Mouse (Mus musculus) right cerebral cortex, postnatal 4 days (tissue): Measurements from ENCODE around the gene Ebpl.
"Not testable (repeated sequence)": the region's sequence is repeated elsewhere in the genome, so short reads cannot be mapped to it uniquely, and the experiment has no call there.

Experiments used
- DNase-seq: peaks from one replicate; pipeline ENCODE4 v3.0.0-alpha.2; 2022

Ebpl gene

GRCm38 (mm10) chr14:61327007-61327406 lies 33.2 kb downstream of the Ebpl start:
- DNase-seq: not testable (repeated sequence)

- no peak for DNase-seq
Measured at GRCm38 (mm10) chr14:61322740-61323139, 37.5 kb downstream of the Ebpl start.

- DNase-seq: no peak
Measured at GRCm38 (mm10) chr14:61321200-61321599, 39.0 kb downstream of the Ebpl start.

- DNase-seq: no peak
Measured at GRCm38 (mm10) chr14:61320765-61321164, 39.5 kb downstream of the Ebpl start.

- peak; percentile 35 for DNase-seq
Measured at GRCm38 (mm10) chr14:61316861-61317260, 43.4 kb downstream of the Ebpl start.

GRCm38 (mm10) chr14:61310963-61311362 lies 49.3 kb downstream of the Ebpl start:
- DNase-seq: peak; percentile 20

GRCm38 (mm10) chr14:61310036-61310772 lies 50.0 kb downstream of the Ebpl start:
- no peak for DNase-seq

GRCm38 (mm10) chr14:61309593-61309992 lies 50.6 kb downstream of the Ebpl start, which contains the start of gene Arl11:
Gene Arl11 (plus strand): TSS chr14:61309753.
- DNase-seq: no peak

- no peak for DNase-seq
Measured at GRCm38 (mm10) chr14:61303969-61304609, 56.1 kb downstream of the Ebpl start.

- DNase-seq: no peak
Measured at GRCm38 (mm10) chr14:61302428-61302827, 57.8 kb downstream of the Ebpl start.

GRCm38 (mm10) chr14:61301323-61301722 lies 58.9 kb downstream of the Ebpl start:
- DNase-seq: no peak

- DNase-seq: no peak
Measured at GRCm38 (mm10) chr14:61299810-61300209, 60.4 kb downstream of the Ebpl start.

- DNase-seq: peak; percentile 62
Measured at GRCm38 (mm10) chr14:61294738-61295079, 65.5 kb downstream of the Ebpl start.

- peak; percentile 51 for DNase-seq
Measured at GRCm38 (mm10) chr14:61293884-61294737, 66.1 kb downstream of the Ebpl start.

GRCm38 (mm10) chr14:61290664-61291063 lies 69.6 kb downstream of the Ebpl start:
- no peak for DNase-seq

- no peak for DNase-seq
Measured at GRCm38 (mm10) chr14:61288606-61289286, 71.5 kb downstream of the Ebpl start.
